ENCODE assay signal across 1 mouse cellular context in genomic region chr1:72717540-72717939, GRCm38 (mm10). TPM values are rescaled to one million over a fixed set of nuclear protein-coding genes. Genes with fewer than 3 reads are reported as not detected.
"Had no signal": no experiment of that assay in that cellular context is flagged by ENCODE, and none has a peak within 500 bp of the region (broad histone marks: within the 10 kb centered on the region; RNA-seq: fewer than 3 reads in every experiment).

No protein-coding gene starts in this region.

RNA-seq across cellular contexts. Expression of gene Ankar, which starts 17.2 kb away (rescaled TPM):
- total RNA-seq: neutrophil, adult 5-6 weeks had no signal
